Mouse (Mus musculus): Measurements from ENCODE around the gene Adgrv1.

- TF ChIP-seq POLR2A (IDR thresholded peaks at IDR 0.05; ENCODE audit: borderline replicate concordance, extremely low read depth, insufficient read depth, insufficient read length, poor library complexity, severe bottlenecking) (no peak), CTCF (IDR thresholded peaks at IDR 0.05; ENCODE audit: borderline replicate concordance, extremely low read depth, insufficient read depth, insufficient read length) (no peak)
These were observed 230.8 kb downstream of the Adgrv1 start for GRCm38 (mm10) chr13:81402191-81402590.
